In the genomic region with DNA sequence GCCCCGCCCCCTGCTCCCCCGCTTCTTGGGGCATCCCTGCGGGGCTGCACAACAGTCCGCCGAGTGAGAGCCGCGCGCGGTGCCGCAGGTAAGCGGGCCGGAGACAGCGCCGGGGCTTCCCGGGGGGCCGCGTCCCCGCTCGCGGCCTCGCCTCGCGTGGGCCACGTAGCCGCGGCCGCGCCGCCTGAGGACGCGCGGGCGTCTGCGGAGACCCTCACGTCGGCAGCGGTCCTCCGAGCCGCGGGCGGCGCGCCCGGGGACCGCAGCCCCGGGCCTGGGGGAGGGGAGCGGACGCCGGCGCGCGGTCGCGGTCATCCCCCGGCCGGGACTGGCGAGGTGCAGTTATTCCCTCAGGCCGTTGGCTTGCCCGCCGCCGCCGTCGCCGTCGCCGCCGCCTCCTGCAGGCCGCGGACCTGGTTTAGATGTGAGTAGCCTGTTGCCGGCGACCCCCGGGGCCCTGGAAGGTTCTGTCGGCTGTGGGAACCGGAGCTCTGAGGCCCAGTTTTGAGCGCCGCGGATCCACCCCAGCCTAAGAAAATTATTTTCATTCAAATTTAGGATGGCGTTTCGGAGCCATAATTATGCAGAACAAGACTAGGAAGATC, we compare ENCODE assay signal across 8 mouse cellular contexts. TPM values are rescaled to one million over a fixed set of nuclear protein-coding genes. Genes with fewer than 3 reads are reported as not detected.
DNase-seq lines count a peak whose midpoint lies in the region; ATAC-seq and TF ChIP-seq lines count a peak whose summit lies in the region.

No protein-coding gene starts in this region.

- peaks cover 41% of the 10 kb centered on the region for H3K4me1 ChIP-seq in heart, embryonic 10.5 days
- peaks cover 15 to 43% of the 10 kb centered on the region in 2 experiments for H3K4me1 ChIP-seq in MEL (ENCODE audit: control insufficient read depth in 1 of 2, insufficient read depth in 2 of 2, low read length in 2 of 2)
- H3K4me1 ChIP-seq in forebrain, embryonic 14.5 days (ENCODE audit: control insufficient read depth, insufficient read depth, low read length): peaks cover 12% of the 10 kb centered on the region
- peaks cover 43% of the 10 kb centered on the region for H3K4me1 ChIP-seq in limb, embryonic 12.5 days (replicated peaks)

- peak overlapping the region; percentile 95 for H3K4me3 ChIP-seq in heart, embryonic 10.5 days
- H3K4me3 ChIP-seq in MEL (ENCODE audit: control insufficient read depth in 1 of 2, insufficient read depth in 1 of 2, low read depth in 2 of 2, low read length in 2 of 2) (peak overlapping the region; percentile 83 to 100), myocyte (peak overlapping the region; percentile 43)
- peak overlapping the region; percentile 80 for H3K4me3 ChIP-seq in forebrain, embryonic 14.5 days (ENCODE audit: low read depth, low read length)
- H3K4me3 ChIP-seq in limb, embryonic 12.5 days (replicated peaks): peak overlapping the region; percentile 95

- no peak; a peak in 1 of 4 replicates for TF ChIP-seq EP300 in MEL (IDR thresholded peaks at IDR 0.05; ENCODE audit: low read depth in 1 of 2, low read length in 2 of 2)

- no peaks in the 10 kb centered on the region for H3K36me3 ChIP-seq in heart, embryonic 10.5 days
- H3K36me3 ChIP-seq in MEL (ENCODE audit: control insufficient read depth in 1 of 2, insufficient read depth in 2 of 2, low read length in 2 of 2) (peaks cover 0 to 45% of the 10 kb centered on the region in 2 experiments; a peak in 2 of 4 replicates), myocyte (ENCODE audit: control insufficient read depth, insufficient read depth) (no peaks in the 10 kb centered on the region)
- H3K36me3 ChIP-seq in forebrain, embryonic 14.5 days (ENCODE audit: control insufficient read depth, insufficient read depth, low read length): no peaks in the 10 kb centered on the region
- no peaks in the 10 kb centered on the region for H3K36me3 ChIP-seq in limb, embryonic 12.5 days

- TF ChIP-seq RAD21 in MEL (IDR thresholded peaks at IDR 0.05; ENCODE audit: low read depth, low read length): no peak

- DNase-seq in heart, embryonic 10.5 days (ENCODE audit: low spot score): peak; percentile 81
- DNase-seq in heart, postnatal 25 days (ENCODE audit: low spot score): no peak
- DNase-seq in 3134 (ENCODE audit: extremely low read depth, insufficient read length, low spot score) (peak; percentile 62), MEL (ENCODE audit: low read depth, low spot score) (no peak)
- DNase-seq in forebrain, embryonic 14.5 days (ENCODE audit: low spot score): no peak

- no peaks in the 10 kb centered on the region for H3K9me3 ChIP-seq in heart, embryonic 10.5 days
- H3K9me3 ChIP-seq in MEL (replicated peaks; ENCODE audit: insufficient read depth, low read length): no peaks in the 10 kb centered on the region
- no peaks in the 10 kb centered on the region for H3K9me3 ChIP-seq in forebrain, embryonic 14.5 days (replicated peaks; ENCODE audit: control insufficient read depth, low read length)
- no peaks in the 10 kb centered on the region for H3K9me3 ChIP-seq in limb, embryonic 12.5 days

- peak overlapping the region; percentile 73 for H3ac ChIP-seq in myocyte (ENCODE audit: control insufficient read depth, insufficient read length)

- H3K4me2 ChIP-seq in forebrain, embryonic 14.5 days (ENCODE audit: low read length): peak overlapping the region; percentile 78
- H3K4me2 ChIP-seq in limb, embryonic 12.5 days: peak overlapping the region; percentile 88
- peak overlapping the region; percentile 85 for H3K4me2 ChIP-seq in myocyte (ENCODE audit: low read depth)

- no peak; the same call in 1 of the 2 replicates for ATAC-seq in forebrain, embryonic 14.5 days
- ATAC-seq in limb, embryonic 12.5 days (ENCODE audit: insufficient number of reproducible peaks, insufficient read depth, low FRiP score, low TSS enrichment, low read depth): no peak
- ATAC-seq in activated CD4-positive, CD25-positive, alpha-beta regulatory T cell, adult 4 months: no peak

- no peaks in the 10 kb centered on the region for H3K27me3 ChIP-seq in heart, embryonic 10.5 days (ENCODE audit: insufficient read depth, poor library complexity, severe bottlenecking)
- H3K27me3 ChIP-seq in MEL (ENCODE audit: control insufficient read depth in 1 of 2, insufficient read depth in 2 of 2, low read length in 2 of 2): no peaks in the 10 kb centered on the region
- no peaks in the 10 kb centered on the region for H3K27me3 ChIP-seq in forebrain, embryonic 14.5 days (replicated peaks; ENCODE audit: control insufficient read depth, insufficient read depth, low read length)
- no peaks in the 10 kb centered on the region for H3K27me3 ChIP-seq in limb, embryonic 12.5 days
- H3K27me3 ChIP-seq in myocyte (ENCODE audit: control insufficient read depth, insufficient read depth, insufficient read length): no peaks in the 10 kb centered on the region

- under 1% methylated on average over 75 of the region's 79 CpGs for WGBS in heart, embryonic 10.5 days
- under 1% methylated on average over 47 of the region's 79 CpGs for WGBS in forebrain, embryonic 14.5 days
- WGBS in limb, embryonic 12.5 days: 0% methylated on average over 41 of the region's 79 CpGs

- intact Hi-C loops in heart, postnatal 25 days (cut with DNase I): loop anchor here (10.0 kb wide), 1 partner anchor 339 kb away; no protein-coding TSS in a partner anchor

- peak overlapping the region; percentile 97 for H3K27ac ChIP-seq in heart, embryonic 10.5 days
- H3K27ac ChIP-seq in MEL (ENCODE audit: control insufficient read depth, low read depth, low read length): peak overlapping the region; percentile 60
- H3K27ac ChIP-seq in forebrain, embryonic 14.5 days (ENCODE audit: low read depth, low read length): peak overlapping the region; percentile 88
- peak overlapping the region; percentile 96 for H3K27ac ChIP-seq in limb, embryonic 12.5 days

- peaks cover 47% of the 10 kb centered on the region for H3K79me2 ChIP-seq in MEL (ENCODE audit: control insufficient read depth, insufficient read depth, low read length, poor library complexity)
- H3K79me2 ChIP-seq in myocyte (ENCODE audit: control insufficient read depth, insufficient read depth): peaks cover 44% of the 10 kb centered on the region

- H3K9ac ChIP-seq in MEL (ENCODE audit: control insufficient read depth, low read depth, low read length, poor library complexity, severe bottlenecking): peak overlapping the region; percentile 95
- H3K9ac ChIP-seq in forebrain, embryonic 14.5 days (ENCODE audit: low read length): peak overlapping the region; percentile 91
- peak overlapping the region; percentile 98 for H3K9ac ChIP-seq in limb, embryonic 12.5 days (replicated peaks)

- TF ChIP-seq POLR2A in MEL (IDR thresholded peaks at IDR 0.05; ENCODE audit: control insufficient read depth in 1 of 2, insufficient read depth in 1 of 2, low read depth in 1 of 2, low read length in 2 of 2, poor library complexity in 1 of 2): no peak
- no peak for TF ChIP-seq POLR2A in myocyte (IDR thresholded peaks at IDR 0.05; ENCODE audit: insufficient read length, low read depth)

- no peak for TF ChIP-seq CTCF in MEL (IDR thresholded peaks at IDR 0.05 in 2 of 3, conservative IDR thresholded peaks at IDR 0.05 in 1 of 3; ENCODE audit: control insufficient read depth in 1 of 3, insufficient read depth in 1 of 3, low read depth in 2 of 3, low read length in 3 of 3, poor library complexity in 1 of 3, severe bottlenecking in 1 of 3)

TF ChIP-seq in MEL, 35 proteins besides CTCF, POLR2A, EP300 and RAD21:
- no peak for TF ChIP-seq ZNF384 (IDR thresholded peaks at IDR 0.05; ENCODE audit: low read depth, low read length)
- TF ChIP-seq ZMIZ1 (IDR thresholded peaks at IDR 0.05; ENCODE audit: low read depth, low read length): peak; percentile 51; the same call in 1 of the 2 replicates
- TF ChIP-seq NRF1 (IDR thresholded peaks at IDR 0.05; ENCODE audit: insufficient read depth, low read depth, low read length, poor library complexity, severe bottlenecking): no peak
- no peak for TF ChIP-seq POLR2AphosphoS2 (IDR thresholded peaks at IDR 0.05; ENCODE audit: low read length)
- no peak for TF ChIP-seq TAL1 (IDR thresholded peaks at IDR 0.05; ENCODE audit: low read length)
- no peak for TF ChIP-seq JUND (IDR thresholded peaks at IDR 0.05; ENCODE audit: low read depth, low read length)
- no peak for TF ChIP-seq ELF1 (IDR thresholded peaks at IDR 0.05; ENCODE audit: low read depth, low read length)
- no peak for TF ChIP-seq BHLHE40 (IDR thresholded peaks at IDR 0.05; ENCODE audit: borderline replicate concordance, low read depth, low read length)
TF ChIP-seq in MEL: peak in this region for 1.

TF ChIP-seq in myocyte, 11 proteins besides CTCF, POLR2A, EP300 and RAD21:
- no peak for TF ChIP-seq MYOD1 (IDR thresholded peaks at IDR 0.05; ENCODE audit: control insufficient read depth in 1 of 3, insufficient read length in 2 of 3, low read depth in 2 of 3)
- no peak for TF ChIP-seq POLR2AphosphoS2 (IDR thresholded peaks at IDR 0.05; ENCODE audit: insufficient read length, low read depth)
- no peak for TF ChIP-seq E2F4 (IDR thresholded peaks at IDR 0.05; ENCODE audit: insufficient read depth)
- TF ChIP-seq CEBPB (IDR thresholded peaks at IDR 0.05; ENCODE audit: insufficient read depth, poor library complexity, severe bottlenecking): no peak

RNA-seq across cellular contexts. Expression of a gene that starts 1.4 kb away (rescaled TPM):
- 20.9 and 24.2 TPM in 2 replicates for polyA plus RNA-seq in heart, embryonic 10.5 days (2016; fragmentation: Nextera tagmentation; extraction: Ambion mirVana)
- 1 to 10 TPM; 8.2 to 9.5 TPM for total RNA-seq in heart, postnatal 25 days (2021)
- total RNA-seq in MEL (2012; rRNA removed): 22.4 and 24.4 TPM in 2 replicates
- polyA plus RNA-seq in MEL (2012; ENCODE audit: insufficient read depth in 1 of 2, insufficient read length in 2 of 2, low read depth in 1 of 2, low replicate concordance in 2 of 2, missing spikeins in 1 of 2) (10 to 100 TPM in 1 of 2 experiments, not detected in 1; 32.1 TPM), myocyte (2012; fragmentation: generic; extraction: Trizol) (6.4 TPM)
- 29.8 and 36.7 TPM in 2 replicates for polyA plus RNA-seq in forebrain, embryonic 14.5 days (2014; fragmentation: Nextera tagmentation; extraction: Ambion mirVana)
- polyA plus RNA-seq in limb, embryonic 12.5 days (2016; fragmentation: Nextera tagmentation; extraction: Ambion mirVana): 62.9 and 63.3 TPM in 2 replicates
- 10 to 100 TPM; 15.2 to 26.6 TPM for polyA plus RNA-seq in activated CD4-positive, CD25-positive, alpha-beta regulatory T cell, adult 4 months (2017; shearing (Covaris generic))

Comparison
In these comparisons a context has a peak if more than half of its experiments do, and no peak if none do; other contexts are left out.
1. DNase-seq: peak in heart, embryonic 10.5 days (single experiment) and 3134 (single experiment); none in heart, postnatal 25 days (single experiment), MEL (single experiment) and forebrain, embryonic 14.5 days (single experiment).
2. H3K4me3 ChIP-seq: peak in every context shown above with its lines; median percentile 95 in heart, embryonic 10.5 days; 95 in limb, embryonic 12.5 days; 92 in MEL; 80 in forebrain, embryonic 14.5 days; 43 in myocyte.
3. Peak in every context shown above with its lines, with median percentiles within 50 percentile points of each other: H3K27ac ChIP-seq, H3K9ac ChIP-seq and H3K4me2 ChIP-seq.